Mouse (Mus musculus): ENCODE results near the gene Celsr2.

DNA sequence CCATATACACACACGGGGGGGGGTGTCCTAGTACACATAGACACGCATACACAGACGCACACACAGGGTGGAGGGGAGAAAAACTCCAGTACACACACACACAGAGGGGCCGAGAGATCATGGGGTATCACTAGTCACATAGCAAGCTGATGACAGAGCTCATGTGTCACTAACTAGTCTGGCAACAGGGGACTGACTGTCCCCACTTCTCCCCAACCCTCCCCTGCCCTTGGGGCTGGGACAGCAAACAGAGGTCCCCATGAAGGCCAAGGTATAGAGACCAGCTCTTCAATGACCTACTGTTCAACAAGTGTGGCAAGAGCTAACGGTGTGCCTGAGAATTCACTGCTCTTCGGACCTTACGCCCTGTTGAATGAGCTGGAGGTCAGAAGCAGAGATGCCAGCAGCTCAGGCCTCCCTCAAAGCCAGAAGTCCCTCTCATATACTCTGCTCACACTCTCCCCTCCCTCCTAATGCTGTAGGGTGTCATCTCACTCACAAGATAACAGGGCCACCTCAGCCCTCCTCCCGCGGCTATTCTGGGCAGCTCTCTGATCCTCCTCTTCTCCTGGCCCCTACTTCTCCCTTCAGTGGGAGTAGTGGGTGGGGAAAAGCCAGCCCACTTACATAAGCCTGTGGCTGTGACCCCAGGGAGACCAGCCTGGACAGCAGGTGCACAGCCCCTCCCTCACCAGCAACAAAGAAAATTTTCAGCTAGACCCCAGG, 50.9 kb downstream of the Celsr2 start, which contains the start of gene Mybphl:
- TF ChIP-seq MAFK (IDR thresholded peaks at IDR 0.05; ENCODE audit: insufficient read depth, low read depth, low read length) (no peak), HCFC1 (IDR thresholded peaks at IDR 0.05; ENCODE audit: borderline replicate concordance, insufficient read depth, low read length) (no peak)
